Mouse (Mus musculus): ENCODE results near the gene Col11a1. TPM values are rescaled to one million over a fixed set of nuclear protein-coding genes. Genes with fewer than 3 reads are reported as not detected.

Col11a1 gene
- 1.3 and 2.0 TPM in 2 replicates for polyA plus RNA-seq (2012; rRNA removed)

GRCm38 (mm10) chr3:114029971-114030635 lies at the start of gene Col11a1:
Gene Col11a1 (plus strand): TSS chr3:114030540.

Measured in liver, embryonic 14 days (tissue).